Comparison of ENCODE assay signal across 8 mouse cellular contexts in genomic region chr13:73263128-73263971, GRCm38 (mm10). TPM values are rescaled to one million over a fixed set of nuclear protein-coding genes. Genes with fewer than 3 reads are reported as not detected.
DNase-seq lines count a peak whose midpoint lies in the region; ATAC-seq and TF ChIP-seq lines count a peak whose summit lies in the region.

No protein-coding gene starts in this region.

- no peak overlapping the region for H3K4me2 ChIP-seq in forebrain, embryonic 11.5 days (ENCODE audit: low read depth, low read length, severe bottlenecking)
- H3K4me2 ChIP-seq in forebrain, embryonic 15.5 days (replicated peaks), result no peak overlapping the region
- H3K4me2 ChIP-seq in heart, embryonic 11.5 days, result peak overlapping the region; percentile 76
- peak overlapping the region; percentile 56 for H3K4me2 ChIP-seq in kidney, embryonic 15.5 days
- H3K4me2 ChIP-seq in neural tube, embryonic 11.5 days (ENCODE audit: low read depth), result peak overlapping the region; percentile 30

- no peaks in the 10 kb centered on the region for H3K9me3 ChIP-seq in forebrain, embryonic 11.5 days (ENCODE audit: control insufficient read depth, low read length)
- no peaks in the 10 kb centered on the region for H3K9me3 ChIP-seq in forebrain, embryonic 15.5 days
- H3K9me3 ChIP-seq in heart, embryonic 11.5 days (replicated peaks; ENCODE audit: control insufficient read depth, low read length), result no peaks in the 10 kb centered on the region
- no peaks in the 10 kb centered on the region for H3K9me3 ChIP-seq in kidney, embryonic 15.5 days (replicated peaks)
- H3K9me3 ChIP-seq in neural tube, embryonic 11.5 days (ENCODE audit: control insufficient read depth, low read length), result no peaks in the 10 kb centered on the region

- no peak for TF ChIP-seq POLR2A in cerebellum, adult 2 months (IDR thresholded peaks at IDR 0.05; ENCODE audit: borderline replicate concordance, insufficient read depth, low read length)

- TF ChIP-seq CTCF in cerebellum, adult 2 months (IDR thresholded peaks at IDR 0.05; ENCODE audit: borderline replicate concordance, insufficient read depth, low read depth, low read length), result no peak

- H3K4me3 ChIP-seq in forebrain, embryonic 11.5 days (ENCODE audit: low read depth, low read length), result no peak overlapping the region
- no peak overlapping the region for H3K4me3 ChIP-seq in forebrain, embryonic 15.5 days
- peak overlapping the region; percentile 59 for H3K4me3 ChIP-seq in heart, embryonic 11.5 days (ENCODE audit: low read depth, low read length)
- peak overlapping the region; percentile 27 for H3K4me3 ChIP-seq in kidney, embryonic 15.5 days (replicated peaks)
- no peak overlapping the region; the same call in 1 of the 2 replicates for H3K4me3 ChIP-seq in neural tube, embryonic 11.5 days (ENCODE audit: low read depth, low read length)
- H3K4me3 ChIP-seq in cerebellum, adult 2 months (replicated peaks; ENCODE audit: insufficient read depth, low read depth, low read length), result no peak overlapping the region

- no peak overlapping the region for H3K27ac ChIP-seq in forebrain, embryonic 11.5 days (ENCODE audit: low read depth, low read length)
- no peak overlapping the region for H3K27ac ChIP-seq in forebrain, embryonic 15.5 days (replicated peaks)
- H3K27ac ChIP-seq in heart, embryonic 11.5 days (ENCODE audit: low read depth, low read length), result peak overlapping the region; percentile 92
- H3K27ac ChIP-seq in kidney, embryonic 15.5 days, result no peak overlapping the region
- no peak overlapping the region for H3K27ac ChIP-seq in neural tube, embryonic 11.5 days (ENCODE audit: low read depth, low read length)
- no peak overlapping the region for H3K27ac ChIP-seq in cerebellum, adult 2 months (ENCODE audit: insufficient read depth, low read length)

- ATAC-seq in forebrain, embryonic 11.5 days (replicated peaks; ENCODE audit: low FRiP score), result no peak
- no peak for ATAC-seq in forebrain, embryonic 15.5 days (replicated peaks)
- ATAC-seq in heart, embryonic 11.5 days (replicated peaks; ENCODE audit: insufficient number of reproducible peaks, low FRiP score, low TSS enrichment), result no peak
- peak; percentile 69 for ATAC-seq in kidney, embryonic 15.5 days (replicated peaks; ENCODE audit: low FRiP score)
- ATAC-seq in neural tube, embryonic 11.5 days (ENCODE audit: insufficient read depth, low FRiP score, low TSS enrichment), result no peak

- no peaks in the 10 kb centered on the region for H3K36me3 ChIP-seq in forebrain, embryonic 11.5 days (ENCODE audit: control insufficient read depth, insufficient read depth, low read length)
- no peaks in the 10 kb centered on the region for H3K36me3 ChIP-seq in forebrain, embryonic 15.5 days
- H3K36me3 ChIP-seq in heart, embryonic 11.5 days (ENCODE audit: control insufficient read depth, insufficient read depth, low read length), result no peaks in the 10 kb centered on the region
- H3K36me3 ChIP-seq in kidney, embryonic 15.5 days, result no peaks in the 10 kb centered on the region
- H3K36me3 ChIP-seq in neural tube, embryonic 11.5 days (ENCODE audit: control insufficient read depth, insufficient read depth, low read length), result no peaks in the 10 kb centered on the region

- H3K4me1 ChIP-seq in forebrain, embryonic 11.5 days (replicated peaks; ENCODE audit: control insufficient read depth, insufficient read depth, low read length), result peaks cover 18% of the 10 kb centered on the region; the same call in 1 of the 2 replicates
- H3K4me1 ChIP-seq in forebrain, embryonic 15.5 days, result peaks cover 35% of the 10 kb centered on the region
- peaks cover 31% of the 10 kb centered on the region for H3K4me1 ChIP-seq in heart, embryonic 11.5 days (ENCODE audit: control insufficient read depth, insufficient read depth, low read length)
- H3K4me1 ChIP-seq in kidney, embryonic 15.5 days, result peaks cover 49% of the 10 kb centered on the region
- peaks cover 19% of the 10 kb centered on the region for H3K4me1 ChIP-seq in neural tube, embryonic 11.5 days (ENCODE audit: control insufficient read depth, insufficient read depth, low read length)
- H3K4me1 ChIP-seq in cerebellum, adult 2 months (ENCODE audit: control insufficient read depth, insufficient read depth, low read length), result peaks cover 3% of the 10 kb centered on the region; the same call in 1 of the 2 replicates

- WGBS in forebrain, embryonic 11.5 days, result under 1% methylated on average over 40 of the region's 40 CpGs
- WGBS in forebrain, embryonic 15.5 days, result under 1% methylated on average over 40 of the region's 40 CpGs
- 1% methylated on average over 40 of the region's 40 CpGs for WGBS in heart, embryonic 11.5 days (ENCODE audit: insufficient replicate concordance)
- 1% methylated on average over 40 of the region's 40 CpGs for WGBS in kidney, embryonic 15.5 days
- WGBS in neural tube, embryonic 11.5 days, result under 1% methylated on average over 40 of the region's 40 CpGs
- WGBS in cerebellum, adult 2 months, result 4% methylated on average over 40 of the region's 40 CpGs

- DNase-seq in forebrain, embryonic 11.5 days (ENCODE audit: low spot score), result peak; percentile 62
- DNase-seq in neural tube, embryonic 11.5 days (ENCODE audit: low spot score), result peak; percentile 62
- no peak for DNase-seq in frontal cortex, postnatal 36 days (ENCODE audit: low spot score in 2 of 2)
- no peak for DNase-seq in cerebellum, adult 2 months
- no peak for DNase-seq in thymus, postnatal 36 days

- H3K27me3 ChIP-seq in forebrain, embryonic 11.5 days (ENCODE audit: control insufficient read depth, insufficient read depth, low read length), result peaks cover 99% of the 10 kb centered on the region
- H3K27me3 ChIP-seq in forebrain, embryonic 15.5 days, result peaks cover 97% of the 10 kb centered on the region
- peaks cover 84% of the 10 kb centered on the region for H3K27me3 ChIP-seq in heart, embryonic 11.5 days (ENCODE audit: control insufficient read depth, insufficient read depth, low read length)
- peaks cover 99% of the 10 kb centered on the region for H3K27me3 ChIP-seq in kidney, embryonic 15.5 days
- H3K27me3 ChIP-seq in neural tube, embryonic 11.5 days (ENCODE audit: control insufficient read depth, insufficient read depth, low read length), result peaks cover 98% of the 10 kb centered on the region
- H3K27me3 ChIP-seq in cerebellum, adult 2 months (ENCODE audit: control insufficient read depth, insufficient read depth, low read length), result peaks cover 12% of the 10 kb centered on the region; the same call in 1 of the 2 replicates

- no peak overlapping the region for H3K9ac ChIP-seq in forebrain, embryonic 11.5 days (ENCODE audit: low read length)
- no peak overlapping the region for H3K9ac ChIP-seq in forebrain, embryonic 15.5 days (replicated peaks)
- peak overlapping the region; percentile 88 for H3K9ac ChIP-seq in heart, embryonic 11.5 days (ENCODE audit: low read depth, low read length)
- no peak overlapping the region for H3K9ac ChIP-seq in kidney, embryonic 15.5 days
- H3K9ac ChIP-seq in neural tube, embryonic 11.5 days (ENCODE audit: low read length), result no peak overlapping the region

RNA-seq across cellular contexts. Expression of gene Irx4, which starts 3.1 kb away (rescaled TPM):
- polyA plus RNA-seq in forebrain, embryonic 11.5 days (2014; fragmentation: Nextera tagmentation; extraction: Ambion mirVana), result 1.2 and 1.8 TPM in 2 replicates
- 0.09 TPM in 1 of 2 replicates, not detected in the other for polyA plus RNA-seq in forebrain, embryonic 15.5 days (2015; fragmentation: Nextera tagmentation; extraction: Ambion mirVana)
- polyA plus RNA-seq in heart, embryonic 11.5 days (2014; fragmentation: Nextera tagmentation; extraction: Ambion mirVana), result 39.2 and 45.9 TPM in 2 replicates
- polyA plus RNA-seq in kidney, embryonic 15.5 days (2015; fragmentation: Nextera tagmentation; extraction: Ambion mirVana), result 0.45 and 0.55 TPM in 2 replicates
- polyA plus RNA-seq in neural tube, embryonic 11.5 days (2014; fragmentation: Nextera tagmentation; extraction: Ambion mirVana), result 2.2 and 2.6 TPM in 2 replicates
- 0.43 and 0.70 TPM in 2 replicates for polyA plus RNA-seq in cerebellum, adult 2 months (2012; rRNA removed)

Comparison
In these comparisons a context has a peak if more than half of its experiments do, and no peak if none do; other contexts are left out.
1. DNase-seq: peak in forebrain, embryonic 11.5 days (single experiment) and neural tube, embryonic 11.5 days (single experiment); none in frontal cortex, postnatal 36 days (0 of 2), cerebellum, adult 2 months (0 of 2) and thymus, postnatal 36 days (0 of 2).
2. H3K4me2 ChIP-seq: peak in heart, embryonic 11.5 days (single experiment), kidney, embryonic 15.5 days (single experiment) and neural tube, embryonic 11.5 days (single experiment); none in forebrain, embryonic 11.5 days (single experiment) and forebrain, embryonic 15.5 days (single experiment).
3. H3K4me3 ChIP-seq: peak in heart, embryonic 11.5 days (single experiment) and kidney, embryonic 15.5 days (single experiment); none in forebrain, embryonic 11.5 days (single experiment), forebrain, embryonic 15.5 days (single experiment), neural tube, embryonic 11.5 days (single experiment) and cerebellum, adult 2 months (single experiment).
4. RNA of gene Irx4, which starts 3.1 kb away (polyA plus RNA-seq): 39.2 to 45.9 TPM in heart, embryonic 11.5 days; 2.2 to 2.6 TPM in neural tube, embryonic 11.5 days, 1.2 to 1.8 TPM in forebrain, embryonic 11.5 days, 0.43 to 0.70 TPM in cerebellum, adult 2 months, 0.45 to 0.55 TPM in kidney, embryonic 15.5 days and 0.09 TPM in forebrain, embryonic 15.5 days; every median in the first group is over 10 times any median in the second.